Mouse (Mus musculus) brain, embryonic 14.5 days (tissue): ENCODE results near the gene Nps.

Experiments
- CTCF ChIP-seq: fragments of 200-500 bp; IDR thresholded peaks from 2 replicates; pipeline ENCODE4 v1.5.1; 2012; ENCODE audit warnings: inconsistent platforms, mild to moderate bottlenecking, moderate library complexity, borderline replicate concordance; ENCODE audit not compliant: insufficient read depth, insufficient read length; ENCODE audit errors: extremely low read depth
- POLR2A ChIP-seq: fragments of 200-500 bp; IDR thresholded peaks from 2 replicates; pipeline ENCODE4 v1.6.1; 2012; ENCODE audit warnings: mild to moderate bottlenecking, inconsistent platforms, borderline replicate concordance; ENCODE audit not compliant: poor library complexity, insufficient read depth, insufficient read length, severe bottlenecking; ENCODE audit errors: extremely low read depth

DNA sequence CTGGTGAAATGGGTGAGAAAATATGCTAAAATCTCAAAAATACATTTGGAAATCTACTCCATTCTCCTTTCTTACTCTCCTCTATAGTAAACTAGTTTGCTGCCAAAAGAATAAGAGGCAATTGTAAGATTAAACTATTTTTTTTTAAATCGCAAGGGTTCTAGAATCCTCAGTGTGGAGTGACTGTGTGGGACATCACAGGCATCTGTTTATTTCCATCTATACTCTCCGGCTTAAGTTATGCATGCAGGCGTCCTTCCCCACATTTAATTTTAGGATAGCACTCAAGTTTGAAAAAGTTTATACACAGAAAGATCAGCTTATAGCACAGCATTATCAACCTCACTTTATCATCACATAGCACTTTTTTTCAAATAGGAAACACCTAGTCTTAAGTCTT, 24.7 kb downstream of the Nps start:
- no peak for TF ChIP-seq POLR2A
- no peak for TF ChIP-seq CTCF
